Mouse (Mus musculus) spleen, postnatal 4 days (tissue): ENCODE measurements around the gene Ano2.

Source experiments
- DNase-seq, 2 experiments: peaks; one replicate each; pipeline ENCODE4 v3.0.0; 2022; ENCODE audit warnings: low spot score in 2 of 2

Gene Ano2

DNA sequence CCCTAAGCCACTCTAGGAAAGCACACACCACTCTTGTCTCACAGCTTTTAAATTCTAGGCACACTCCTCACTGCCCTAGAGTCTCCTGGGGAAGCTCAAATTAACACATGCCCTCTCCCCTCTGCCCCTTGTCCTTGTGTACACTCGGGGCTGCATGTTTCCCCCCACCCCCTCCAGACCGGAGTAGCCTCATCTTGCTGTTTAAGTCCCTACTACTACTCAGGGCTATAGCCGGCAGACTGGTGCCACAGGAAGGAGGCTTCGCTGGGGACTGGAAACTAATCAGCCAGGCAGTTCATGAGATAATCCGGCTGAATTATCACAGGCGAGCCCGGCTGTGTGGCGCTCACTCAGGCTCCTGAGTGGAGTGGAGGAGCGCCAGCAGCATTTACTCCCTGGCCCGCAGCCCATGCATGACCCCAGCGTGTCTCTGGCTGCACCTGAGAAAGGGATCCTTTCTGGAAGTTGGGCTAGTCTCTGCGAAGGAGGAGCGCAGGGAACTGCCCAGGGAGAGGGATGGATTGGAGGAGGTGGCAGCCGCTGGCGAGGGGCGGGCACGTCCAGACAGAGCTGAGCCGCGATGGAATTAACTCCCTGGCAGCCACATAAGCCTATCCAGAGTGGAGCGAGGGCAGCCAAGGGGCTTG, at the start of gene Ano2:
Gene Ano2 (plus strand): TSS at position 363 of the 647 bp plus-strand sequence.
- DNase-seq: no peak

DNA sequence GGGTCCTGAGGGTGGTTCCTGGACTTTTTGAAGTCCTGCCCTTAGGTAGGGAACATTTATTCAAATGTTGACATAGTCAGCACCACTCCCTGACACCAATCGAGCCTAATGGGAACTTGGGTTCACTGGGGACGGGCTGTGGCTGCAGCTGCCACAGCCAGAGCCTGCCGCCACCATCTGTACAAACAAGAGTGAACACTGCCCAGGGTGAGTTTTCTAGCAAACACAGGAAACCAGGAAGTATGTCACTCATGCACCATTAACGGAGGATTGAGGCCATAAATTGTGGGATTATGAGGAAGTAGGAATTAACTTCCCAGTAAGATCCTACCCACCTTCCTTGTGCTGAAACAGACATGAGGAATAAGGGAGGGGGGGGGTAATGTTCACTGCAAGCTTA, 49.7 kb upstream of the Ano2 start:
- DNase-seq: no peak

DNA sequence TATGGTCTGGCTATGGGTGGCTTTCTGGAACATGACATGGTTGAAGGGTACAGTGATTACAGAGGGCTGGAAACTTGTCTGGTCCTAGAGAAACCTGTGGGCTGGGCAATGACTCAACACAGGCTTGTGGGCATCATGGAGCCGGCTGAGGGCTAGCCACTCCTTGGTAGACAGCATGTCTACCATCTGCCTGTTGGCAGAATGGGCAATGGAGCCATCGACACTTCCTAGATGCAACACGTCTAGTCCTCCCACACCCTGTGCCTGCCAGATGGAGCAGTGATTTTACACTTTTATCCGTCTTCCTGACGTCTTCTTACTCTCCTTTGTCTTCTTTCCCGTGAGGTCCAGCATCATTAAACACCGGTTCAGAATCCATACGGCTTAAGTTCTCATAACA, 49.1 kb upstream of the Ano2 start:
- no peak for DNase-seq

DNA sequence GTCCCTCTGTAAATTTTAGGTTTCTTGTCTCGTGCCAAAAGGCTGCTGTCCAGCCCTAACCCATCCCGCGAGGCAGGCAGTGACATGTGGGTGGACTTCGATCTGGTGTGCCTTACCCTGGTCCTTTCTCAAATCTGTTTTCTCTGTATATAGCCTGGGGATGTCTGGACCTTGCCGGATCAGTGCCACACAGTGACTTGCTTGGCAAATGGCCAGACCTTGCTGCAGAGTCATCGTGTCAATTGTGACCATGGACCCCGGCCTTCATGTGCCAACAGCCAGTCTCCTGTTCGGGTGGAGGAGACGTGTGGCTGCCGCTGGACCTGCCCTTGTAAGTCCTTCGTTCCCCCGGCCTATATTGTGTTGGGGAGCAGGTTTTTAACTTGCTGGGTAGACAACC, 41.3 kb upstream of the Ano2 start:
- no peak for DNase-seq

DNA sequence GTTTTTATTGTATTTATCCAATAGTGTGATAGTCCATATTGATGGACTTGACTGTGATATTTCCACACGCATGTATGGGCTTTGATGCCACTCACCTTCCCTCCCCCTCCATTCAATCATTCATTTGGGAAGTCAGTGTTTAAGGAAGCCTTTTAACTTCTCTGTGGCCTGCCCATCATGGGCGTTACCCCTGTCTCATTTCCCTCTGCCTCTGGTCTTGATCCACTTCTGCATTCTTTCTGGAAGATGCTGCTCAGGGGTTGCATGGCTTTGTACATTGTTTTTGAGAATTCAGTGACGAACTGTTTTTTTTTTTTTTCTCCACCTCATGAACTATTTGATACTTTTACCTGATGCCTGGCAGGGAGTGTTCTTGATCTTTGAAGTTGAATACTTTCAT, 38.9 kb upstream of the Ano2 start:
- DNase-seq: no peak

DNA sequence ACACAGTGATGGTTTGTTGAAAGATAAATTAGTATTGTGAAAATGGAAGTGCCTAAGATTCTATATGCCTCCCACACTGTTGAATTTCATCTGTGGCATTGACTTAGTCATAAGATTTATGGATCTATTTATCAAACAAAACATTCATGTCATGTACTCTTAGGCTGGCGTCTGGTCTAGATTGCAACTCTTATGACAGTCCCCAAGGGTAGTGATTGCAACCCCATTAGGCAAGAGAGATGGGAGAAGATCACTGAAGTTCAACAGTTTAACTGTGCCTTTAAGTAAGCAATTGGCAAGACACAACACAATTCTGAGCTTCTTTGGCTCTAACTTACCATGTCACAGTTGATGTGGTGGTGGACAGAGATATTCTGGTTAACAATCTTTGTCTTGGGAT, 36.8 kb upstream of the Ano2 start:
- DNase-seq: no peak

DNA sequence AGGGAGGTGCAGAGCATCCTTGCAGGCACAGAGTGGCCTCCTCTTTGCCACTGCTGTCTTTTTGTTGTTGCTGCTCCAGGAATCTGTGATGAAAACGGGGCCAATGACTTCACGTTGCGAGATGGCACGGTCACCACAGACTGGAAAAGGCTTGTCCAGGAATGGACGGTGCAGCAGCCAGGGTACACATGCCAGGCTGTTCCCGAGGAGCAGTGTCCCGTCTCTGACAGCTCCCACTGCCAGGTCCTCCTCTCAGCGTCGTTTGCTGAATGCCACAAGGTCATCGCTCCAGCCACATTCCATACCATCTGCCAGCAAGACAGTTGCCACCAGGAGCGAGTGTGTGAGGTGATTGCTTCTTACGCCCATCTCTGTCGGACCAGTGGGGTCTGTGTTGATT, 33.3 kb upstream of the Ano2 start:
- no peak for DNase-seq

DNA sequence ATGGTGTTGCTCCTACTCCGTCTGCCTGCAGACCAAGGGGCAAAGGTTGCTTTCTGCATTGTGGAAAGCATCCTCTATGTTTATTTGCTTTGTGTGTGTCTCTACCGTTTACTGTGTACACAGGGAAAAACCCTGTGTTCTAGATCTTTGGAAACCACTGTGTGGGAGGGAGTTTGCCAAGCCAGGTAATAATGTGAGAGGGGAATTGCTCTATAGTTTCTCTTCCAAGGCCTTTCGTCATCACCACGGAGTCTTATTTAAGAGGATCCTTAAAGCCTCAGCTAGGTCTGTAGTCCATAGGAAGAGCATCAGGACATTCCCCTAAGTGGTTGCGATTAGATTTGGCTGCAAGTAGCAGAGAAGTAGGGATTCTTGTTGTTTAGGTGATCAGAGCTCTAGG, 32.3 kb upstream of the Ano2 start:
- no peak for DNase-seq

DNA sequence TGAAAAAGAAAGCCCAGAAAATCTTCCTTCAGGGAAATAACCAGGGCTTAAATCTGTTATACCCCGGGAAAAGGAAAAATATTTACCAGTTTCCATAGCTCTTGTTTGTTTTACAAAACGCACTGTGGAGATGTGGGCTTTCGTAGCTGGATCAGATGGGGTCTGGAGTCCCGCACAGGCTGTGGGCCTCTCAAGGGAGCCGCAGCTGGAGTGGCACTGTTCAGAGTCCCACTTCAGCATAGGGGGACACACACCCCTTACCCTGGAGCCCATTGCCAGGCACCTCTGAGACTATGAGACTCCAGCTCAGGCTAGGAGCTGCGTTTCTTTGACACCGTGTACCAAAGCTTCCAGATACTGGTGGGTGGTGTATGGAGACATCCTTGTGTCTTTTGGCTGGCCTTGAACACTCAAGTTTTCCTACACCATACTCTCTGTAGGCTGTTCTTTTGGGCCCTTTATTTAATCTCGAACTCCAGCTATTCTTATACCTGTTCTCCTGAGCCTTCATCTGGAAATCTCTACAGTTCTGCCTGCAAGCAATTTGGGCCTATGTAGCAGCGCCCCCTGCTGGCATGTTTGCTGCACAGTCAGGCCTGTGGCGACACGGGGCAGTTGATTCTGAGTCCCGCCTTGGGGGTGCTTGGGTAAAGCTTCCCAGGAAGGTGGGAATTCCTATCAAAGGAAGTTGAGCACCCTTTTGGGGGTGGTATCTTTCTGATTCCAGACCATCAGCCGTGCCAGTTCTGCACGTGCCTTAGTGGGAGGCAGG, 28.9 kb upstream of the Ano2 start:
- peak; percentile 59 to 87 for DNase-seq

DNA sequence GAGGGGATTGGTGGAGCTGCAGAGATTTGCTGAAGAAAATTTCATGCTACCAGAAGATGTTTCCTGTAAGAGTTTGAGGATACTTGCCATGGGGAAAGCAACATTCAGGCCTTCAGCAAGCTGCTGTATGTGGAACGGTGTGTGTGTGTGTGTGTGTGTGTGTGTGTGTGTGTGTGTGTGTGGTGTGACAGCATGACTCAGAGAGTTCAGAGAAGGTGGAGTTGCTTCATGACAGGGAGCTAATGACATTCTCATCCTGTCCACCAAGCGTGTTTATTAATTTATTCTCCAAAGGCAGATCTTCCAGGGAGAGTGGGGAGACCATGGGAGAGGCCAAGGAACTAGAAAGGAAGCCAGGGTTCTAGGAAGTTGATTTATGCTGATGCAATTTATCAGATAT, 26.3 kb upstream of the Ano2 start:
- no peak for DNase-seq

DNA sequence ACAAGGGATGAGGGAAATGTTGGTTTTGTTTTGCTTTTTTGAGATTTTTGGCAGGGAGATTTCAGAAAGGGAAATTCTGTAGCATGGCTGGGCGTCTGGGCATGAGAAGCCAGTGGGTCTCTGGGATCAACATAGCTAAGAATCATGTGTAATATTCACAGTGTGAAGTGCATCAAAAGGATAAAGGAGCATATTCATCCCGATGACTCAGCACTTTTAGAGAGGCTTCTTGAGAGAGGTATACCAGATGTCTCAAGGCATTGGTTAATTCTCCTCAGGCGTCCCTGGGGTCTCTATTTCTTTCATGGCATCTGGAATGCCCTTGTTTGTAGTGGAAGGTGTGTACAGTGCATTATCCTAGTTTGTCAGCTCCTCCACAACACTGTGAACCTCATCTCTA, 18.4 kb upstream of the Ano2 start:
- no peak for DNase-seq

DNA sequence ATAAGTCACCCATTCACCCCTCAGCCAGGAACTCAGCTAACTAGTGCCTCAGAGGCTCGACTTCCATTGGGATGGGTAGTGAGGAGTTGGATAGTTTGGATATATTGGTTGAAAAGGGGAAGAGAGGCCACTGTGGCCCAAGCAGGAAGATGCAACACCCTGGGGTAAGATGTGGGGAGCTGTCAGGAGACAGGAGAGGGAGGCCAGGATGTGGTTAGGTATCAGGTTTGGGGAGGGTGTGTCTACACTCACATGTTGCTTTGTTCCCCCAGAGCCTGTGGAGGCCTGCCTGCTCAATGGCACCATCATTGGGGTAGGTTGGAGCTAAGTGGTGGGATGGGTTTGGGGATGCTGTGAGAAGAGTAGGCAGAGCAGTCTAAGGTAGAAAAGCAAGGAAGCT, 11.7 kb upstream of the Ano2 start:
- no peak for DNase-seq

DNA sequence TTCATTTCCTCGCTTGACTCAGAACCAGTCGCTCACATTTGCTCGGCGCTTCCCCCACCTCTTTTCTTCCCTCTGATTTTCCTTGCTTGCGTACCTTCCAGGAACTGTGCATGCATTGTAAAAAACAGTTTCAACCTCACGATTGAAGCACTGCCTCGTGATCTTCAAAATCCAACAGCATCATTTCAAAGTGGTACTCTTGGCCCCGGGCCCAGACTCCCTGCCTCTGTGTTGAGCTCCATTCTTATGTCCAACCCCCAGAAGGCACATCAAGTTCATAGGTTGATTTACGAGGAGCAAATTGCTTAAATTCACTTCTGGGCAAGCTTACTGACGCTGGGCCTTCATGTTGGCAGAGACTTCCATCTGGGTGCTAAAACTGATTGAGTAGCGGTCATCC, 9.6 kb upstream of the Ano2 start:
- no peak for DNase-seq

DNA sequence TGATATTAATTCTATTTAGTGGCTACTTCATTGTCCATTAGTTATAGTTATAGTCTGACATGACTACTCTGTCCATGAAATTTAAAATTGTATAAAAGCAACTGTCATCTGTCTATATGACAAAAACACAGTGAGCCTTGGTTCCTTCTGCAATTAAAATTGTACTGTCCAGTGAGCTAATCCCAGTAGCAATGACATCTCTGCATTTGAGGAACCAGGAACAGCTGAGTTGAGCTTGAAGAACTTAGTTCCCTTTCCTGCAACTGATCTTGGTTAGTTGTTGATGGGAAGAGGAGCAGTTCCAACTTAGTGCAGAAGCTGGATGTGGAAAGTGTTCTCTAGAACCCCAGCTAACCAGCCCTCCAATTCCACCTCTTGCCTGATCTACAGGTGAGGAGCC, 4.8 kb upstream of the Ano2 start:
- no peak for DNase-seq

DNA sequence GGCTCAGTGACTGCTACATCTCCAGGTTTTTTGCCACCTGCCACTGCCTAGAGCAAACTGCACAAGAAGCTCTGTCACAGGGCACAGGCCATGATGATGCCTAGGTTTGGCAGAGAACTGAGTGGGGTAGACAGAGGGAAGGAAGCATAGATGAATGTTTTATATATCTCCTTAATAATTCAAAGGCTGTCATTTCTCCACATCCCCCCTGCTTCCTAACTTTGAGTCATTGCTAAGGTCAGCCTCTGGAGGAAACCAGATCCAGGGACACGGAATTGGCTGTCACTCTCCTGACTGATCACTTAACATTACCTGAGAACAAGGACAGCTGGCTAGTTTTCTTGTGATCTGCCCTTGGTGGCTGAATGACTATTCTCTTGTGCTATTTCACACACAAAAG, 2.2 kb upstream of the Ano2 start:
- DNase-seq: no peak

DNA sequence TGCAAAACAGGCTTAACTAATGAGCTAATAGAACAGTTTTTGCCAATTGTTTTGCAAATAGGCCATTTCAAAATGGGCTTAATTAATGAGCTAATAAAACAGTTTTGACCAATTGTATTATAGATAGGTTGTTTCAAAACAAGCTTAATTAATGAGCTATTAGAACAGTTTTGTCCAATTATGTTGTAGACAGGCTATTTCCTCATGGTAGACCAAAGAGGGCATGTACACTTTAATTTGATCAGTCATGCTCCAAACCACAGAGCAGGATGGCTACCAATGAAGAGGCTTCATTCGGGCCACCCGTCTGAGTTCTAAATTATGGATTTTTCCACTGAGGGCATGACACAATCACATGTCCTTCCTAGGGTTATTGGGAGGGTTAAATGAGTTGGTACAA, 10.9 kb downstream of the Ano2 start:
- no peak for DNase-seq

DNA sequence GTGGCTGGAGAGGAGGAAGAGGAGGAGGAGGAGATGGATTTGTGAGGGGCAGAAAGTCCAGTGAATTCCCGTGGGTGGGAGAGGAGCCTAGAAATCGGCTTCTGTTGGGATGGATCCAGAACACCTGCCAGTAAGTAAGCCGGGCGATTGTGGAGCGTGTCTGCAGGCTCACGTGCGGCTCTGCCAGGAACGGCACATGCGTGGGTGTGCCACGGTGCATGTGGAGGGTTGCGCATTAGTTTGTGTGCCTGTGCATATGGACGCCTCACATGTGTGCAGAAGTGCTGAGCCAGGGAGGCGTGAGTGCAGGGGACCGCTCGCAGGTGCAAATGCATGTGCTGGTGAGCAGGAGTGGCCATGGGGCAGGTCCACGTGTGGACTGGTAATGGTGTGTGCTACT, 21.0 kb downstream of the Ano2 start:
- DNase-seq: no peak

DNA sequence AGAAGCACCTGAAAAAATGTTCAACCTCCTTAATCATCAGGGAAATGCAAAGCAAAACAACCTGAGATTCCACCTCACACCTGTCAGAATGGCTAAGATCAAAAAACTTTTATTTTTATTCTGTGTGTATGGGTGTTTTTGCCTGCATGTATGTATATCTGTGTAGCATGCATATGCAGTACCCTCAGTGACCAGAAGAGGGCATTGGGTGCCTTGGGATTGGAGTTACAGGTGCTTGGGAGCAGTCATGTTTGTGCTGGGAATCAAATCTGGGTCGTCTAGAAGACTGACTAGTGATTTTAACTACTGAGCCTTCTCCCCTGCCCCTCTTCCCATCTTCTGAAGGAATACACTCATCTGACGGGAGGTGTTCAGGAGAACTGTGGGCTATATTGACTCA, 36.2 kb downstream of the Ano2 start:
- DNase-seq: peak in 1 of 2 experiments; percentile 11

DNA sequence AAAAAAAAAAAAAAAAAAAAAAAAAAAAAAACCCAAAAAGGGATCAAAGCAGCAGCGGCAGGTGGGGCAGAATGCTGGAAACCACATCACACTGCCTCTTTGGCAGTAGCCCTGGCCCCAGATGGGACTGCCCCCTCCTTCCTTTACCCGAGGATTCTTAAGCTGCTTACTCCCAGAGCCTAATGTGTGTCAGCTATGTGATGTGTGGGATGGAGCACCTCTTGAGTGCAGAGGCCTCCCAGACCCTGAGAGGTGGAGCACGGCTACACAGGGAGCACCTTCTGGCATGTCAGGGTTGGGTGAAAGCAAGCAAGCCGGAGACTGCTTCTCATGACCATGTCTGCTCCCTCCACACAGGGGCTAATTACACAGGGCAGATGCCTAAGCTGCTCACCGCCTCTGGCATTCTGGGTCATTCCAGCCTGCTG, 37.3 kb downstream of the Ano2 start:
- DNase-seq: no peak

DNA sequence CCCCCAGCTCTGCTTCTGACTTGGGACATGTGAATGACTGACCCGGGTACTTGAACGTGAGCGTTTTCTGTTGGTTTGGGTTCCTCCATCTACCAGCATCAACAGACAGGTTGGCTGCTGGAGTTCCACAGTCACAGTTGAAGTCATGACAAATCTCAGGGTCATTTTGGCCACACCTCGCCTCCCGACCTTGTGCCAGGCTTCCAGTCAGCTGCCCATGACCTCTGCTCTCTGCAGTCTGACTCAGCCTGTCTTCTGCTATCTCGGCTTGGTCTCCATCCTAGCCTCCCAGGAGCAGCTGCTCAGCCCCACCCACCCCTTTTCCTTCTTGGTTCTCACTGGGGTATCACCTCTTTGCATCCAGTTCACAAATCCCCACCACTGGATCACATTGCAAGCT, 39.3 kb downstream of the Ano2 start:
- no peak for DNase-seq

DNA sequence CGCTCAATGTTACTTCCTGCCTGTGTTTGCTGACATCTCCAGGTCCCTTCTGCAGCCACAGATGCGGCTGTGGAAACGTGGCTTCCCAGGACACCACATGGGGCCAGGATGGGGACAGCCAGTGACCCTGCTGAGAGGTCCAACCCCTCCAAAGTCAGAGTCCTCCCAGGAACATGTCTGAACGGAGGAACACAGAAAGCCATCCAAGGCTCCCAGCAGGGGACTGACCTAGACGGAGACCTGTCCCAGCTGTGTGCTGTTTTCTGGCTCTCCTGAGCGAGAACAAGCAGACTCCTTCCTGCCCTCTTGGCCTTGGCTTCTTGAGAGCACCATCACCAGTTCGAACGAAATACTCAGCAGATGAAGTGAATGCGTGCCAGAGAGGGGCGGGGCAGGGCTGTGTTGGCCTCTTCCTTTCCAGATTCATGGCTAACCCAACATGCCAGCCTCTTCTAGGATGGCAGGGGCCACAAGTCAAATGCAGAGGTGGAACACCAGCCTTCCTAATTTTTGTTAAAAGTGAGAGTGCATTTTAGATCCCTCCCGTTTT, 39.8 kb downstream of the Ano2 start:
- no peak for DNase-seq

DNA sequence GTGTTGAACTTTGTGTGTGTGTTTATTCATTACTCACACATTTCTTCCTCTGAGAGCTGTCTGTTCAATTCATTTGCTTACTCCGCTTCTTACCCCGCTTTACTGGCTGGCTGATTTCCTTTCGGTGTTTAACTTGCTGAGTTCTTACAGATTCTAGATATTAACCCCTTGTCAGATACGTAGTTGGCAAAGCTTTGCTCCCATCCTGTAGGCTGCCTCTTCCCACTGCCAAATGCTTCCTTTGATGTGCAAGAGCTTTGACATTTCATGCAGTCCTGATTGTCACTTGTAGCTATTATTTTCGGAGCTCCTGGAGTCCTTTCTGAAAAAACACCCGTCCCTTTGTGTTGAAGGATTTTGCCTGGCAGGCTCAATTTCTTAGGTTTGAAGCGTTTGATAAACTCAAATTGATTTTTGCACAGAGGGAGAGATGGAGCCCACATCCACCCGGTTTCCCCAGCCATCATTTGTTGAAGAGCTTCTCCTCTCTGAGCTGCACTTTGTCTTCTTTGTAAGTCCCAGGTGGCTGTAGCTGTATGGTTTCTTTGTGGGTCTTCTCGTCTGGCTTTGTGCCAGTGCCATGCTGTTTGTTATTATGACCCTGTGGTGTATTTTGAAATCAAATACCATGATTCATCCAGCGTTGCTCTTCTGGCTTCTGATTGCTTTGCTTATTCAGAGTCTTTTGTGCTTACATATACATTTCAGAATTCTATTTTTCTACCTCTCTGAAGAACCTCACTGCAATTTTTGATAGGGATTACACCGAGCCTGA, 47.5 kb downstream of the Ano2 start:
- no peak for DNase-seq
